Mouse (Mus musculus) myocyte (in vitro differentiated cells): ENCODE measurements around the gene Vav3.

Source experiments
- CEBPB ChIP-seq: IDR thresholded peaks from 2 replicates; pipeline ENCODE4 v1.6.1; 2011; ENCODE audit warnings: mild to moderate bottlenecking, moderate library complexity; ENCODE audit not compliant: poor library complexity, insufficient read depth, severe bottlenecking
- E2F4 ChIP-seq: IDR thresholded peaks from one replicate; pipeline ENCODE4 v1.6.1; 2011; ENCODE audit warnings: mild to moderate bottlenecking, control low read depth, moderate library complexity; ENCODE audit not compliant: insufficient read depth
- MAX ChIP-seq: IDR thresholded peaks from one replicate; pipeline ENCODE4 v1.6.1; 2011; ENCODE audit warnings: low read depth, mild to moderate bottlenecking, control low read depth
- MYOD1 ChIP-seq, 3 experiments: IDR thresholded peaks; one replicate each; pipeline ENCODE4 v1.6.1; 2011; ENCODE audit warnings: control low read depth in 2 of 3, low read depth in 2 of 3, mild to moderate bottlenecking in 2 of 3, moderate library complexity in 1 of 3; ENCODE audit not compliant: insufficient read length in 2 of 3, control insufficient read depth in 1 of 3
- MYOG ChIP-seq, 3 experiments: IDR thresholded peaks; one replicate each; pipeline ENCODE4 v1.6.1; 2011; ENCODE audit warnings: control low read depth in 2 of 3, low read depth in 2 of 3, mild to moderate bottlenecking in 2 of 3; ENCODE audit not compliant: insufficient read length in 2 of 3, control insufficient read depth in 1 of 3, insufficient read depth in 1 of 3
- POLR2A ChIP-seq: IDR thresholded peaks from one replicate; pipeline ENCODE4 v1.6.1; 2011; ENCODE audit warnings: low read depth, mild to moderate bottlenecking, control low read depth, moderate library complexity; ENCODE audit not compliant: insufficient read length
- POLR2AphosphoS2 ChIP-seq: IDR thresholded peaks from one replicate; pipeline ENCODE4 v1.6.1; 2011; ENCODE audit warnings: low read depth, control low read depth; ENCODE audit not compliant: insufficient read length
- REST ChIP-seq: IDR thresholded peaks from one replicate; pipeline ENCODE4 v1.6.1; 2011; ENCODE audit warnings: mild to moderate bottlenecking, control low read depth, moderate library complexity; ENCODE audit not compliant: insufficient read depth, insufficient read length
- SRF ChIP-seq: IDR thresholded peaks from one replicate; pipeline ENCODE4 v1.6.1; 2011; ENCODE audit warnings: low read depth; ENCODE audit not compliant: control insufficient read depth, insufficient read length
- TCF12 ChIP-seq: IDR thresholded peaks from one replicate; pipeline ENCODE4 v1.6.1; 2011; ENCODE audit warnings: mild to moderate bottlenecking, control low read depth; ENCODE audit not compliant: poor library complexity, insufficient read depth, severe bottlenecking
- TCF3 ChIP-seq: IDR thresholded peaks from one replicate; pipeline ENCODE4 v1.6.1; 2011; ENCODE audit warnings: low read depth, control low read depth; ENCODE audit not compliant: insufficient read length
- USF1 ChIP-seq: IDR thresholded peaks from one replicate; pipeline ENCODE4 v1.6.1; 2011; ENCODE audit warnings: low read depth, mild to moderate bottlenecking, control low read depth, moderate library complexity

- TF ChIP-seq TCF12 (no peak), USF1 (no peak), MAX (no peak), E2F4 (no peak), POLR2A (no peak), CEBPB (no peak), SRF (no peak), MYOD1 (IDR thresholded peaks at IDR 0.05; ENCODE audit: control insufficient read depth in 1 of 3, insufficient read length in 2 of 3, low read depth in 2 of 3) (no peak), TCF3 (no peak), REST (no peak), POLR2AphosphoS2 (no peak), MYOG (IDR thresholded peaks at IDR 0.05; ENCODE audit: control insufficient read depth in 1 of 3, insufficient read depth in 1 of 3, insufficient read length in 2 of 3, low read depth in 2 of 3) (no peak)
These were observed 123.2 kb downstream of the Vav3 start for GRCm38 (mm10) chr3:109463684-109464083.
